In the genomic region with DNA sequence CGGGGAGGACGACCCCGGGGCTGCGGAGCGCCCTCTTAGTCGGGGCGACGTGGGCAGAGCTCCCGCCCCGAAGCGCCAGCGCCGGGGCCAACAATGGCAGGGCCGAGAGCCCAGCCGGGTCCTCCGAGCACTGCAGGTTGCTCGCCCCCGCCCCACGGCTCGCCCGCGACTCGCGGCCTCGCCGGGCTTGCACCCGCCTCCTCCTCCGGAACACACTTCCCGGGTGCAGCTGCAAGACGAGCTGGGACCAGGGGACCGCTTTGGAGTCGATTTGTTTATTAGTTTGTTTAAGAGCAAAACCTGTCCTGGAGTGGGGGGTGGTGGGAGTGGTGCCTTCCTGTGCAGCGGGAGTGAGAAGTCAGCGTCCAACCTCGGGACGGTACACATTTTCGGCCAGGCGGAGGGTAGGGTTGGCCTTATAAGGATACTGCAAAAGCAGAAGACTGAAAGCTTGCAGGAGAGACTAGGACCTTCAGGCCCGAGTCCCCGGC, we compare ENCODE assay signal across 8 mouse cellular contexts. TPM values are rescaled to one million over a fixed set of nuclear protein-coding genes. Genes with fewer than 3 reads are reported as not detected.
A peak's percentile ranks its signal among the peaks of the same experiment; 100 is the strongest.
DNase-seq lines count a peak whose midpoint lies in the region; ATAC-seq and TF ChIP-seq lines count a peak whose summit lies in the region.

No protein-coding gene starts in this region.

- ATAC-seq in intestine, postnatal 0 days: peak; percentile 44

- H3K9ac ChIP-seq in intestine, postnatal 0 days (ENCODE audit: low read depth, low read length): peak overlapping the region; percentile 92

- intact Hi-C loops in gastrocnemius, postnatal 14 days (cut with DNase I; ENCODE audit: low total_unique reads): loop anchor here (5.0 kb wide), 1 partner anchor 36 kb away; no protein-coding TSS in a partner anchor

- no peaks in the 10 kb centered on the region for H3K27me3 ChIP-seq in intestine, postnatal 0 days (replicated peaks; ENCODE audit: control insufficient read depth, insufficient read depth, low read length)

- TF ChIP-seq CTCF in intestine, postnatal 0 days (IDR thresholded peaks at IDR 0.05; ENCODE audit: low read depth): no peak

- peak; percentile 43 for DNase-seq in right cerebral cortex, postnatal 10 days (ENCODE audit: low spot score in 2 of 2)
- DNase-seq in right cerebral cortex, postnatal 36 days (ENCODE audit: low spot score in 2 of 2): no peak
- peak; percentile 31 for DNase-seq in cerebellum, adult 8-10 months
- peak; percentile 38 for DNase-seq in gastrocnemius, postnatal 14 days
- peak; percentile 46 for DNase-seq in lung, postnatal 36 days
- peak; percentile 47 to 53 for DNase-seq in spleen, postnatal 10 days (ENCODE audit: low spot score in 2 of 2)
- no peak for DNase-seq in layer of hippocampus, adult 9-10 months (ENCODE audit: low spot score)

- H3K9me3 ChIP-seq in intestine, postnatal 0 days (ENCODE audit: control insufficient read depth): no peaks in the 10 kb centered on the region

- peaks cover 13% of the 10 kb centered on the region; the same call in 1 of the 2 replicates for H3K4me1 ChIP-seq in intestine, postnatal 0 days (replicated peaks; ENCODE audit: control insufficient read depth, insufficient read depth, low read length)

- H3K4me3 ChIP-seq in intestine, postnatal 0 days (ENCODE audit: low read depth, low read length): peak overlapping the region; percentile 80

- H3K36me3 ChIP-seq in intestine, postnatal 0 days (ENCODE audit: control insufficient read depth, insufficient read depth): no peaks in the 10 kb centered on the region

- H3K4me2 ChIP-seq in intestine, postnatal 0 days (replicated peaks; ENCODE audit: low read depth): peak overlapping the region; percentile 97

- WGBS in intestine, postnatal 0 days: under 1% methylated on average over 40 of the region's 40 CpGs

- H3K27ac ChIP-seq in intestine, postnatal 0 days (ENCODE audit: low read depth, low read length): peak overlapping the region; percentile 93

RNA-seq across cellular contexts. Expression of a gene that starts 1.0 kb away (rescaled TPM):
- total RNA-seq in gastrocnemius, postnatal 14 days (2021): 10 to 100 TPM; 12.2 to 21.6 TPM
- polyA plus RNA-seq in intestine, postnatal 0 days (2015; fragmentation: Nextera tagmentation; extraction: Ambion mirVana): 3.1 TPM in 2 replicates

RNA-seq across cellular contexts. Expression of a gene that starts 16.1 kb away (rescaled TPM):
- 10 to 100 TPM; 23.0 to 33.2 TPM for total RNA-seq in gastrocnemius, postnatal 14 days (2021)
- 10.0 and 13.1 TPM in 2 replicates for polyA plus RNA-seq in intestine, postnatal 0 days (2015; fragmentation: Nextera tagmentation; extraction: Ambion mirVana)

Comparison
In these comparisons a context has a peak if more than half of its experiments do, and no peak if none do; other contexts are left out.
1. DNase-seq: peak in right cerebral cortex, postnatal 10 days (2 of 2), cerebellum, adult 8-10 months (single experiment), gastrocnemius, postnatal 14 days (single experiment), lung, postnatal 36 days (single experiment) and spleen, postnatal 10 days (2 of 2); none in right cerebral cortex, postnatal 36 days (0 of 2) and layer of hippocampus, adult 9-10 months (single experiment).